Mouse (Mus musculus) liver, embryonic 16.5 days (tissue): Measurements from ENCODE around the gene Atp2a1. TPM values are rescaled to one million over a fixed set of nuclear protein-coding genes. Genes with fewer than 3 reads are reported as not detected.

Source experiments
- ATAC-seq: fragments of 200-750 bp; cut with Nextera tagmentation; 2 replicates; pipeline ENCODE4 v1.8.0; 2017; ENCODE audit warnings: low read depth, mild to moderate bottlenecking, moderate number of reproducible peaks, moderate library complexity
- H3K27ac ChIP-seq: fragments of 300-500 bp; sonication (generic); 2 replicates; pipeline ENCODE4 v1.5.1; 2014; ENCODE audit warnings: mild to moderate bottlenecking, low read length
- H3K27me3 ChIP-seq: fragments of 300-500 bp; sonication (generic); 2 replicates; pipeline ENCODE4 v1.6.1; 2014; ENCODE audit warnings: low read depth, low read length, mixed read lengths; ENCODE audit not compliant: control insufficient read depth, insufficient read depth
- H3K36me3 ChIP-seq: fragments of 300-500 bp; sonication (generic); 2 replicates; pipeline ENCODE4 v1.6.1; 2014; ENCODE audit warnings: mild to moderate bottlenecking; ENCODE audit not compliant: control insufficient read depth, insufficient read depth
- H3K4me1 ChIP-seq: fragments of 300-500 bp; sonication (generic); 2 replicates; pipeline ENCODE4 v1.6.1; 2014; ENCODE audit warnings: low read depth, low read length, mixed read lengths; ENCODE audit not compliant: control insufficient read depth
- H3K4me2 ChIP-seq: fragments of 300-500 bp; sonication (generic); 2 replicates; pipeline ENCODE4 v1.6.1; 2014; ENCODE audit warnings: low read depth, low read length, mixed read lengths
- H3K4me3 ChIP-seq: fragments of 300-500 bp; sonication (generic); 2 replicates; pipeline ENCODE4 v1.5.1; 2014; ENCODE audit warnings: low read depth, mild to moderate bottlenecking, low read length
- H3K9ac ChIP-seq: fragments of 300-500 bp; sonication (generic); 2 replicates; pipeline ENCODE4 v1.6.1; 2014; ENCODE audit warnings: low read depth, low read length
- H3K9me3 ChIP-seq: fragments of 300-500 bp; sonication (generic); replicated peaks from 2 replicates; pipeline ENCODE4 v1.6.1; 2016; ENCODE audit warnings: low read length; ENCODE audit not compliant: control insufficient read depth
- WGBS: fragments of 180-500 bp; shearing (Covaris S2); extraction: QIAGEN DNeasy Blood & Tissue Kit; methylation state at CpG from one replicate; pipeline ENCODE4 v1.1.7; 2014; ENCODE audit not compliant: insufficient replicate concordance; 5-methylcytosine and 5-hydroxymethylcytosine counted together
- polyA plus RNA-seq: library from polyadenylated mRNA; unstranded; fragments of >200 nt; fragmentation: Nextera tagmentation; extraction: Ambion mirVana; gene quantifications from 2 replicates; pipeline ENCODE4 v1.2.1, GENCODE M21; 2015

Gene Atp2a1
- polyA plus RNA-seq, 1 experiment from 2014 or later, result 22.0 TPM

- peaks cover 26% of the 10 kb centered on the region for H3K36me3 ChIP-seq
- H3K27ac ChIP-seq, result no peak overlapping the region
- no peak for ATAC-seq
- H3K4me2 ChIP-seq, result no peak overlapping the region
- 83% methylated on average over 18 of the region's 18 CpGs for WGBS
- no peak overlapping the region for H3K9ac ChIP-seq
- no peaks in the 10 kb centered on the region for H3K27me3 ChIP-seq
- no peaks in the 10 kb centered on the region for H3K9me3 ChIP-seq
- peaks cover 18% of the 10 kb centered on the region for H3K4me1 ChIP-seq
- H3K4me3 ChIP-seq, result no peak overlapping the region
These were observed 5.1 kb upstream of the Atp2a1 start for GRCm38 (mm10) chr7:126467834-126468627.

DNA sequence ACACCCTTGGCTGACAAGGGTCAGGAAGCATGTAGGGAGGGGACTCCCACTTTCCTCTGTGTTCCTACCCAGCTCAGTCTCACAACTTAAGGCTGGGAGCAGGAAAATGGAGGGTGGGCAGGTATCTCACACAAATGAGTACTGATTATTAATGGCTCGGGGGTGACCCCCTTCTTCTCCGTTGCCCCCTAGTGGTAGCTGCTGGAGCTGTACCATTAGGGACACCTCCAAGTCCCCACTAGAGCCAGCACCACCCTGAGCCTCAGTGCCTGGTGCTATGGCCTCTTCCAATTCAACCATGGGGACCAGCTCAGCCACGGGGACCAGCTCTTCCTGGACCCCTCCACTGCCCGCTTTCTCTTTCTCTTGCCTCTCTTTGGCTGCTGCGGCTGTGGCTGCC is 4.4 kb upstream of the Atp2a1 start:
- H3K9ac ChIP-seq, result no peak overlapping the region
- H3K4me1 ChIP-seq, result peaks cover 12% of the 10 kb centered on the region
- peak; percentile 24; the same call in 1 of the 2 replicates for ATAC-seq
- H3K27ac ChIP-seq, result no peak overlapping the region
- 54% methylated on average over 5 of the region's 5 CpGs for WGBS
- no peak overlapping the region for H3K4me2 ChIP-seq
- no peak overlapping the region for H3K4me3 ChIP-seq
- H3K9me3 ChIP-seq, result no peaks in the 10 kb centered on the region
- H3K27me3 ChIP-seq, result no peaks in the 10 kb centered on the region
- H3K36me3 ChIP-seq, result peaks cover 26% of the 10 kb centered on the region

DNA sequence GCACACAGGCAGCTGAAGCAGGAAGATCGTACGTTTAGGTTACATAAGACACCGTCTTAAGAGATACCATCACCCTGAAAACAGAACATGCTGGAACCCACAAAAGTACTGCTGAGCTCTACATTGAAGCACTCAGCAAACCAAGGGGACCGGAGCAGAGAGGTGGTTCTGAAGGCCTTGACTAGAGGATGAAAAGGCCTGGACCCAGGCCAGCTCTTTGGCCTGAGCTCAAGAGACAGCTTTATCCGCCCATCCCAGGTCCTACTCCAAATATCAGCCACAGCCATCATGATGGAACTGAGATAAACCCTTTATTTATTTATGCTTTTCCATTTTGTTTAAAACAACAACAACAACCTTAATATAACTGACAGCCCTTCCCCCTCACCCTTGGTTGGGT is 3.8 kb upstream of the Atp2a1 start:
- 61% methylated on average over 5 of the region's 5 CpGs for WGBS
- Histone ChIP-seq H3K4me2 (no peak overlapping the region), H3K27ac (no peak overlapping the region), H3K27me3 (no peaks in the 10 kb centered on the region), H3K4me3 (no peak overlapping the region), H3K36me3 (peaks cover 26% of the 10 kb centered on the region), H3K9ac (no peak overlapping the region), H3K9me3 (no peaks in the 10 kb centered on the region), H3K4me1 (peaks cover 12% of the 10 kb centered on the region)
- no peak for ATAC-seq

GRCm38 (mm10) chr7:126466116-126466515 is 3.2 kb upstream of the Atp2a1 start:
- no peak overlapping the region for H3K4me3 ChIP-seq
- H3K27ac ChIP-seq, result no peak overlapping the region
- H3K4me1 ChIP-seq, result peaks cover 12% of the 10 kb centered on the region
- H3K9ac ChIP-seq, result no peak overlapping the region
- no peaks in the 10 kb centered on the region for H3K9me3 ChIP-seq
- H3K27me3 ChIP-seq, result no peaks in the 10 kb centered on the region
- no peak for ATAC-seq
- H3K36me3 ChIP-seq, result peaks cover 21% of the 10 kb centered on the region
- 59% methylated on average over 9 of the region's 9 CpGs for WGBS
- no peak overlapping the region for H3K4me2 ChIP-seq

DNA sequence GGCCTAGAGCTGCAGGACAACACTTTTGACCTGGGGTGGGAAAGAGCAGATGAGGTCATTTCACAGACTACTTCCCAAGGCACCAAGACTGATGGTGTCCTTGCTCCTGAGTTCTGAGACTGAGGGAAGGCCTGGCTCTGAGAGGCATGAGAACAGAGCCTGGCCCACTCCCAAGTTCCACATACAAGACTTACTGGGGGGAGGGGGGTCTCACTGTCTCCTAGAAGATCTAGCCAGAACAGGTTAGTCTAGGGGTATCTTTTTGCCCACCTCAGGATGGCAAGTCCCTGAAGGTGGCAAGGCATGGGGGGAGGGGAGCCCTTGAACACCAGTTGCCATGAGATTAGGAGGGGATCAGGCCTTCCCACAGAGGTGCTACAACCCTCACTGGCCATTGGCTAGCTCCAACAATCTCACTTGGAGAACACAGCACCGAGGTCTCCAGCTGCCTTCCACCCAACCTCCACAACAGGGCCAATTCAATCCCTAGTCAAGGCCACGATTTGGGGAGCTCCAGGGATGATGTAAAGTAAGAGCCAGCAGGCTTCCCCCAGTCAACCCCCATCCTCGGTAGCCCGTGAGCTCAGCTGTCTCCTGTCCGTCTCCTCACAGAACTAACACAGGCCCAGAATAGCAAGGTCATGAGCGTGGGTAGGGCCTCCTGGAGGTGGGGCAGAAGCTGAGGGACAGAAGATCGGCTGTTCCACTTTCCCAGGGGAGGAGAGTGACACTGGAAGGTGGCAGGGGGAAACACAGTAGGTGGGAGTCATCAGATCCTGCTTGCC is 2.5 kb upstream of the Atp2a1 start:
- 26% methylated on average over 7 of the region's 7 CpGs for WGBS
- Histone ChIP-seq H3K27ac (no peak overlapping the region), H3K9me3 (no peaks in the 10 kb centered on the region), H3K4me1 (peaks cover 12% of the 10 kb centered on the region), H3K4me2 (no peak overlapping the region), H3K9ac (no peak overlapping the region), H3K27me3 (no peaks in the 10 kb centered on the region), H3K4me3 (no peak overlapping the region), H3K36me3 (peaks cover 17% of the 10 kb centered on the region)
- peak; percentile 49 for ATAC-seq

DNA sequence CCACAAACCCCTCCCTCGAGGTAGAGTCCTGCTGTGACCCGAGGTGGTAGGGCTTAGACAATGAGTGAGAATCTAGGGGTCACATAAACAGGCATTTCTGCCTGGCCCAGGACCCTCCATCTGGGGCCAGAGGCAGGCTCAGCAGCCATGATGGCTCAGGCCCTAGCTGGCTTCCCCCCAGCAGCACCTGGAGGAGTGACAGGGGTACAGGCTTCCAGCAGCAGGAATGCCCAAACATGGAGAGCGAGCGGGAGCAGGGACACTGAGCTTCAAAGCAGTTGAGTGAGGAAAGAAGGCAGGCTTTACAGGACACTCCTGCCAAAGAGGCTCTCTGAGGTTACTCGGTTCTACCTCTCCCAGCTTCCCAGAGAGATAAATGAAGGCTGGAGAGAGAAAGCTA is 1.9 kb upstream of the Atp2a1 start:
- 54% methylated on average over 5 of the region's 5 CpGs for WGBS
- Histone ChIP-seq H3K4me1 (peaks cover 12% of the 10 kb centered on the region), H3K4me2 (no peak overlapping the region), H3K4me3 (no peak overlapping the region), H3K27me3 (no peaks in the 10 kb centered on the region), H3K9me3 (no peaks in the 10 kb centered on the region), H3K27ac (no peak overlapping the region), H3K36me3 (peaks cover 17% of the 10 kb centered on the region), H3K9ac (no peak overlapping the region)
- ATAC-seq, result no peak

- H3K9ac ChIP-seq, result no peak overlapping the region
- no peaks in the 10 kb centered on the region for H3K9me3 ChIP-seq
- no peak overlapping the region for H3K27ac ChIP-seq
- no peak for ATAC-seq
- no peak overlapping the region for H3K4me3 ChIP-seq
- peaks cover 12% of the 10 kb centered on the region for H3K4me1 ChIP-seq
- H3K36me3 ChIP-seq, result peaks cover 14% of the 10 kb centered on the region
- H3K27me3 ChIP-seq, result no peaks in the 10 kb centered on the region
- 20% methylated on average over 4 of the region's 4 CpGs for WGBS
- H3K4me2 ChIP-seq, result no peak overlapping the region
These were observed 1.2 kb upstream of the Atp2a1 start for GRCm38 (mm10) chr7:126464121-126464520.

GRCm38 (mm10) chr7:126463547-126463946 is 639 bp upstream of the Atp2a1 start:
- Histone ChIP-seq H3K4me2 (no peak overlapping the region), H3K27me3 (no peaks in the 10 kb centered on the region), H3K27ac (no peak overlapping the region), H3K4me3 (no peak overlapping the region), H3K4me1 (peaks cover 12% of the 10 kb centered on the region), H3K9me3 (no peaks in the 10 kb centered on the region), H3K36me3 (peaks cover 9% of the 10 kb centered on the region), H3K9ac (no peak overlapping the region)
- no peak for ATAC-seq
- 64% methylated on average over 4 of the region's 4 CpGs for WGBS

GRCm38 (mm10) chr7:126461626-126462025 is 1.3 kb downstream of the Atp2a1 start:
- H3K36me3 ChIP-seq, result no peaks in the 10 kb centered on the region

More at GRCm38 (mm10) chr7:126461626-126462025, 1.3 kb downstream of the Atp2a1 start:
- H3K9ac ChIP-seq, result no peak overlapping the region
- WGBS, result 76% methylated on average over 3 of the region's 3 CpGs
- H3K4me3 ChIP-seq, result no peak overlapping the region
- no peak for ATAC-seq
- no peak overlapping the region for H3K27ac ChIP-seq
- H3K27me3 ChIP-seq, result no peaks in the 10 kb centered on the region
- H3K4me2 ChIP-seq, result no peak overlapping the region
- H3K9me3 ChIP-seq, result no peaks in the 10 kb centered on the region
- H3K4me1 ChIP-seq, result peaks cover 12% of the 10 kb centered on the region
